Mouse (Mus musculus): ENCODE data around the gene Syt3.

Gene Syt3

DNA sequence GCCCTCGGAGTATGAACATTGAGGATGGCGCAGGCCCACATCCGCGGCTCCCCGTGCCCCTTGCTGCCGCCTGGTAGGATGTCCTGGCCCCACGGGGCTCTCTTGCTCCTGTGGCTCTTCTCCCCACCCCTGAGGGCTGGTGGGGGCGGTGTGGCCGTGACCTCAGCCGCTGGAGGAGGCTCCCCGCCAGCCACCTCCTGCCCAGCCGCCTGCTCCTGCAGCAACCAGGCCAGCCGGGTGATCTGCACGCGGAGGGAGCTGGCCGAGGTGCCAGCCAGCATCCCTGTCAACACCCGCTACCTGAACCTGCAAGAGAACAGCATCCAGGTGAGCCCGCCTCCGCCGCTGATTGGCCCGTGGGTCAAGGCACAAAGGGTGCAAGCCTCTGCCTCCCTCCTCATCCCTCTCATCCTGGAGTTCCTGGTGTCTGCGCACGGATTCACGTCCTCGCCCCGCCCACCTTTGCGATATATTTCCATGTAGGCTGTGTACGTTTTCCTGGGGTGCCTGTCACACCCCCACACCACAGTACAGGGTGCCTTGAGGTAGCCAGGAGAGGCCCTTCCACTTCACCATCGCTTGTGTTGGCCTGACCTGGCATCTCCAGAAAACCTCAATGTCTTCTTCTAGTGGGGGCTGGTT is 61.1 kb downstream of the Syt3 start:
- no peak for DNase-seq (ENCODE audit: low spot score)

- DNase-seq (ENCODE audit: low spot score) = no peak
These were observed 61.6 kb downstream of the Syt3 start for GRCm38 (mm10) chr7:44445528-44445923.

DNA sequence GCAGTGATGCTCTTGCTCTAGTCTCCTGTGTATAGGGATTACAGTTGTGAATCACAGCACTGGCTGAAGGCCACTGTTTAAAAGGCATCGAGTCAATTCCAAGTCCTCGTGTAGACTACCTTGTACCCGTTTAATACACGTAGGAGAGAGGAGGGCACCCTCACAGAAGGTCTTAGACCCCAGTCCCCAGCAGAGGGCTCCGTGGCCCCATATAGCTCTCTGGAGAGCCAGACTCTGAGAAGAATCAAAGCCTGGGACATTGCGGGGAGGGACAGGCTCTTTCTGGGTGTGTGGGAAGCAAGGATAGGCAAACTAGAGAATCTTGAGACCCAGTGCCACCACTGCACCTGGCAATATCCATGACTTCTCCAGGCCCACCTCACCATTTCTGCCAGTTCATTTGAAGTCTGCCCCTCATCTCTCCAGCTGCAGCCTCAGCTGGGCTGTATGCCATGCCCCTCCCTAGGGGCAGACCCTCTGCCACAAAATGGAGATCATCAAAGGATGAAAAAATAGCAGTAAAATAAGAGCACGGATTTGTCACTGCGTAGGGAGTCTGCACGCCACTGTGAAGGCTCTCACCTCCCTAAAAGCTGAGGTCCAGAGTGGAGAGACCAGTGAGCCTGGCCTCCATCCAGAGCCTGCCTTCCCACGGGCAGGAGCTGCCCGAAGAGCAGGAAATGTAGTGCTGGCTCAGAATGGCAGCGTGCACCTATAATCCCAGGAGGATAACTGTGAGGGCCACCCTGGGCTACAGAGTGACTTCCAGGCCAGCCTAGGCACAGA is 62.4 kb downstream of the Syt3 start:
- DNase-seq (ENCODE audit: low spot score) = no peak

All from layer of hippocampus, adult 9-10 months (tissue).